Mouse (Mus musculus) gastrocnemius, adult 8-10 months (tissue): ENCODE results near the gene Mdh1b. TPM values are rescaled to one million over a fixed set of nuclear protein-coding genes. Genes with fewer than 3 reads are reported as not detected.

Experiments
- DNase-seq, 2 experiments: peaks; one replicate each; pipeline ENCODE4 v3.0.0; 2022; ENCODE audit warnings: low spot score in 2 of 2
- total RNA-seq, 4 experiments: library from RNA; stranded (reverse); gene quantifications; 2 replicates each; pipeline ENCODE4 v1.2.4; 2022

The Mdh1b gene
- total RNA-seq, 4 experiments from 2014 or later = not detected

GRCm38 (mm10) chr1:63659591-63659990 lies 70.5 kb downstream of the Mdh1b start:
- no peak for DNase-seq

- DNase-seq = no peak
Observed at GRCm38 (mm10) chr1:63658016-63658415, 72.1 kb downstream of the Mdh1b start.

Other genes with a start within 250 kb of the Mdh1b start
- gene Gm39653, start 114.3 kb downstream of the Mdh1b start, total RNA-seq = not detected
- gene Dytn, start 43.4 kb downstream of the Mdh1b start, total RNA-seq = not detected
- 10 to 100 TPM; 18.5 to 29.8 (median 24.9) TPM for gene Fastkd2, start 296 bp upstream of the Mdh1b start, total RNA-seq
- gene 4933402D24Rik, start 38.9 kb upstream of the Mdh1b start, total RNA-seq = not detected